Mouse (Mus musculus) thymus, adult 2 months (tissue): ENCODE measurements around the gene St8sia2. TPM values are rescaled to one million over a fixed set of nuclear protein-coding genes. Genes with fewer than 3 reads are reported as not detected.

Source experiments
- DNase-seq: peaks from one replicate; pipeline ENCODE4 v3.0.0; 2021
- H3K27ac ChIP-seq: fragments of 200-500 bp; 2 replicates; pipeline ENCODE4 v1.5.1; 2012; ENCODE audit warnings: low read length, control low read depth; ENCODE audit not compliant: control insufficient read depth, insufficient read depth
- H3K27me3 ChIP-seq: fragments of 200-500 bp; 2 replicates; pipeline ENCODE4 v1.6.1; 2012; ENCODE audit warnings: mild to moderate bottlenecking, low read length, moderate library complexity, mixed read lengths; ENCODE audit not compliant: control insufficient read depth, insufficient read depth
- H3K36me3 ChIP-seq: fragments of 200-500 bp; 2 replicates; pipeline ENCODE4 v1.6.1; 2012; ENCODE audit warnings: mild to moderate bottlenecking, low read length, moderate library complexity; ENCODE audit not compliant: control insufficient read depth, insufficient read depth
- H3K4me1 ChIP-seq: fragments of 200-500 bp; replicated peaks from 2 replicates; pipeline ENCODE4 v1.6.1; 2012; ENCODE audit warnings: low read length; ENCODE audit not compliant: control insufficient read depth, insufficient read depth
- H3K4me3 ChIP-seq: fragments of 200-500 bp; 2 replicates; pipeline ENCODE4 v1.5.1; 2012; ENCODE audit warnings: mild to moderate bottlenecking, low read length, control low read depth, moderate library complexity; ENCODE audit not compliant: control insufficient read depth, insufficient read depth
- CTCF ChIP-seq: fragments of 200-500 bp; IDR thresholded peaks from 2 replicates; pipeline ENCODE4 v1.5.1; 2012; ENCODE audit warnings: mild to moderate bottlenecking, control low read depth, low read length, moderate library complexity, borderline replicate concordance; ENCODE audit not compliant: control insufficient read depth, poor library complexity, insufficient read depth; ENCODE audit errors: extremely low read depth
- POLR2A ChIP-seq: fragments of 200-500 bp; IDR thresholded peaks from 2 replicates; pipeline ENCODE4 v1.6.1; 2012; ENCODE audit warnings: mild to moderate bottlenecking, low read length, control low read depth, moderate library complexity; ENCODE audit not compliant: control insufficient read depth, poor library complexity, insufficient read depth; ENCODE audit errors: extremely low read depth
- WGBS: fragments of 180-500 bp; shearing (Covaris S2); methylation state at CpG from one replicate; pipeline ENCODE4 v1.1.7; 2018; 5-methylcytosine and 5-hydroxymethylcytosine counted together
- polyA plus RNA-seq: library from polyadenylated mRNA; depleted of rRNA; stranded (reverse); fragments of >200 nt; gene quantifications from 2 replicates; pipeline ENCODE4 v1.2.3, GENCODE M21; 2012

The St8sia2 gene
- polyA plus RNA-seq, 1 experiment = 0.47 TPM

DNA sequence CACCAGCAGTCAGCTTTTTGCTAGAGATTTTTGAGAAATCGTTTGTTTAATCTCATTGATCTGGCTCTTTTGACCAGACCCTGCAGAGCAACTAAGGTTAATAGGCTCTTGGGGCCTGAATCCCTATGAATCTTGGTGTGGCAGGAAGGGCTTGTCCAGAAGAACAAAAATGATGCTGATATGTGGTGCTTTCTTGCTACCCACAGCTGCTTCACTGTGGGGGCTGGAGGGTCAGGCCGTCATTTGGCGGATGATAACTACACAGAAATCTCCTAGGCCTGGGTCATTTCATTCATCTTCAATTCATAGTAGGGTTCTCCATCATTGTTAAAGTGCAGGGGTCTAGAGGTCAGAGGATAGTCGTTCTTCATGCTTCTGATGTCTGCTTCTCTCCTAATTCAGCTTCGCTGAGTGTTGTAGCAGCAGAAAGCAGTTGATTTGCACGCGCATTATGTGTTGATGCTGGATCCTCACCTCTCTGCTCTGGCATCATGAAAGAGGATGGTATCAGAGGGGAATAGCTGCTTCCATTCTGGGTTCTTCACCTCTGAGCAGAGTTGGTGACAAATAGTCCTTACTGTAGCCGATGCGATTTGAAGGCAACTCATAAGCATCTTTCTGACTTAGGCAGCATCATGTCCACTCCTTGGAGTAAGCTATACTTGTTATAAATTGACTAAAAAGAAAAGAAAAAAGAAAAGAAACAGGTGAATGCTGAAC, 122.4 kb downstream of the St8sia2 start:
- Histone ChIP-seq H3K4me3 (no peak overlapping the region), H3K27ac (no peak overlapping the region), H3K27me3 (no peaks in the 10 kb centered on the region), H3K4me1 (no peaks in the 10 kb centered on the region), H3K36me3 (no peaks in the 10 kb centered on the region)
- 96% methylated on average over 9 of the region's 9 CpGs for WGBS
- no peak for DNase-seq
- no peak for TF ChIP-seq CTCF
- TF ChIP-seq POLR2A = no peak

DNA sequence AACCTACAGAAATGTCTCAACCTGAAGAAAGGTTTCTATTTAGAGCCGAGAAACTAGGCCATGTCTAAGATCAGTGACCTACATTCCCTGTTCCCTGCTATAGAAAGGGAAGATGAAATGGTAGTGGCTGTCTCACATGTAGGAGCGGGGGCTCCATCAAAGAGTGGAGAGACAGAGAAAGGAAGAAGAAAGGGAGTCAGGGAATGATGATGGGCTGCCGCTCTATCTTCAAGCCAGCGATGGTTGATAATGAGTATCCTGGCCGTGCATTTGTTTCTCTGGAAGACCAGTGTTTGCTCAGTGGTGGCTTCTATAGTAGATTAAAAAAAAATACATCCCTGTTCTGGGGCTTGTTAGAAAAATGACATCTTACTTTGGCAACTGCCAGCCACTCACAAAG, 123.0 kb downstream of the St8sia2 start:
- H3K4me3 ChIP-seq = no peak overlapping the region
- no peaks in the 10 kb centered on the region for H3K4me1 ChIP-seq
- no peaks in the 10 kb centered on the region for H3K36me3 ChIP-seq
- TF ChIP-seq CTCF (no peak), POLR2A (no peak)
- WGBS = 95% methylated on average over 5 of the region's 5 CpGs
- no peak for DNase-seq
- no peaks in the 10 kb centered on the region for H3K27me3 ChIP-seq
- H3K27ac ChIP-seq = no peak overlapping the region
